Mouse (Mus musculus): Measurements from ENCODE around the gene Fras1.

Gene Fras1

DNA sequence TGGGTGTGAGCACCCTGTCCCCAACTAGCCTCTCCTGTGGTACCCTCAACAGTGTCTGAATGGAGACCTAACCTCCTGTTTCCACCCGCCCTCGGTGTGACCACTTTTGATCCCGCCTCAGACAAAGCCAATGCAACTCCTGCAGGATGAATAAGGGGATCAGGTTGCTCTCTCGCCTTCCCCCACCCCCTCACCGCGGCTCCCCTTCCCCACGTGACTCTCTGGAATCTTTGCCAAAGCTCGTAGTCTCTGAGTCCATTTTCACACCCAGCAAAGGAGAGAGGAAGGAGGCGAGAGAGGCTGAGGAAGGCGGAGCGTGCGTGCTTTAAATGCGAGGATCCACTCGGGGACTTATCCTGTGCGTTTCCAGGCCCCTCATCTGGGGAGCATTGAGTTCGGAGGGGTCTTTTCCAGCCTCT lies at the start of gene Fras1:
Fras1 (plus strand) TSS at position 389 of the 419 bp plus-strand sequence.
- peak; percentile 62 for DNase-seq (ENCODE audit: low read depth, low spot score)

DNA sequence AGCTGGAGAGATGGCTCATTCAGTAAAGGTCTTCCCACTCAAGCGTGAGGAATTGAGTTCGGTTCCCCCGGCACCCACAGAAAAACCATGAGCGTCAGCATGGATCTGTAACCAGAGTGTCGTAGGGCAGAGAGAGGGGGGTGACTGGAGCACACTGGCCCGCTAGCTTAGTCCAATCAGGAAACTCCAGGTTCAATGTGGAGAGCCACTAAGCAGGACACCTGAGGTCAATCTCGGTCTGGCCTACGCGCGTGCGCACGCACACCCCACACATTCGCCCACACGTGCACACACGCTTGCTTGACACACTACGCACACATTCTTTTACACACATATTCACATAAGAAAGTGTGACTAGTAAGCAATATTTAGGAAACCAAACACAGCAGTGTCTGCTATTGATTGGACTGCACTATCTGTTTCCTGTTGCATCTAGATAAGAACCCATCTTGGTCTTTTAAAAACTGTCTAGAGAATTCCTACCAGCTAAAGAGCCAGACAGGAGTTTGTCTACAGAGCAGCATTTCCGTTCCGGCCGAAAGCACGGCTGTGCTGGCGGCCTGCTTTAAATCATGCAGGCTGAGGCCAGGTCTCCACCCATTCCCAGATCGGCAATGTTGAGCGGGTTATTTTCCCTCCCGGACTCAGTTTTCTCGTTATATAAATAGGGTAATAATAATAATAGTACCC lies 42.6 kb upstream of the Fras1 start:
- no peak for DNase-seq (ENCODE audit: low read depth, low spot score)

DNA sequence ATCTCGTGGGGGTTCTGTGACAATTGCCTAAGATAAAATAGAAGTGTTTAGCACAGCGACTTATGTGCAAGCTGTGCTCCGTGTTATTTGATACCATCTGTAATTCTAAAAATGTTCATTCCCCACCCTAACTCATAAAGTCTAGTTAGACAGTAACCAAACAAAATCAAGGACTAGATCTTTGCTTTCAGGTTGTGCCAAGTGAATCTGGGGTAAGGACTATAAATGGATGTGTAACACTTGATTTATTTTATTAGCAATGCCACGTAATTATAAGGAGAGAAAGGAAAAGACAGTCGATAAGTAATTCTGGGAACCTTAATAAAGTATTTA lies 42.1 kb upstream of the Fras1 start:
- no peak for DNase-seq (ENCODE audit: low read depth, low spot score)

DNA sequence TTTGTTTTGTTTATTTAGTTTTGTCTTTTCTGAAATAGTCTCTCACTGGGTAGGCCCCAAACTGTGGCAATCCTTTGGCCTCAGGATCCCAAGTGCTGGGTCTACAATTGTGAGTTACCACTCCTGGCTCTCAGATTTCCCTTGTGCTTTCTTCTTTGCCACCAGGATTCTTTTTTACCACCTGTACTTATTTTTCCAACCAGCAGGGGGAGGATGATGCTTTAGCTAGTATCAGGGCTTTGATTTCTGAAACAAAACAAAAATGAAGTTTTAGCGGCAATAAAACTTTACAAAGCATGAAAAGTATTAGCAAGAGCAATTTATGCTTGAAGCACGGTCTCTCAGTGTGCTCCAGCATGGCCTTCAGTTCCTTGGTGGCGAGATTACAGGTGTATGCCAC lies 39.8 kb upstream of the Fras1 start:
- peak; percentile 30 for DNase-seq (ENCODE audit: low read depth, low spot score)

DNA sequence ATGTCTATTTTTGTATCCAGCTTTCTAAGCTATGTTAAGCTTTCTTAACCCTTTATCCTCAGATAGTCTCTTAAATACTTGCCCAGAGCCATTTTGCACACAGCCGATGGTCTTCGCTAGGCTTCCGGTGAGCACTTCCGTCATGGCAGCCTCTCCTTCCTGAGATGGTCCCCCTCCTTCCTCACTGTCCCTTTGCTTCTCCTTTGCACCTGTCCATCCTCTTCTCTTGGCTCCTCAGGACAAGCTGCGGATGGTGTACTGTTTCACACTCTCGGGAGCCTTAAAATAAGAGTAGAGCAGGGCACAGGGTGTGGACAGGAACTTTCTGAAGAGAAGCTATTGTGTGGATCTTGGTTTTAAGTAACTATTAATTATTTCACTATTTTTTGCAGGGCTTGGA lies 33.2 kb upstream of the Fras1 start:
- no peak for DNase-seq (ENCODE audit: low read depth, low spot score)

DNA sequence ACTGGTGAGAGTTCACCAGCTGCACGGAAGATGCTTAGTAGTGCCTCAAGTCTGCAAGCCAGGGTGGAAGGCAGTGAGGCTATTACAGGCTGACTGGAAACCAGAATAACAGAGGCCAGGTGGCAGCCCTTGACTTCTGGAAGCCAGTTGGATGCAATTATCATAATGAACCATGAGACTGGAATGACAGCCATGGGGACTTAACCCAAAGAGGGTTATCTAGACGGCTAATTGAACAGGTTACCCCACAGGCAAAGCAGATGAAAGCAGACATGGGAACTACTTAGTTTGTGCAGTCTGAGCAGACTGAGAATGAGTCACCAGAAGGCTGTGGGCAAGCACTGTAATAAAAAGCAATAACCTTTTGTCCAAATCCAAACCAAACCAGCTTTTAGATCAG lies 28.8 kb upstream of the Fras1 start:
- DNase-seq (ENCODE audit: low read depth, low spot score): no peak

DNA sequence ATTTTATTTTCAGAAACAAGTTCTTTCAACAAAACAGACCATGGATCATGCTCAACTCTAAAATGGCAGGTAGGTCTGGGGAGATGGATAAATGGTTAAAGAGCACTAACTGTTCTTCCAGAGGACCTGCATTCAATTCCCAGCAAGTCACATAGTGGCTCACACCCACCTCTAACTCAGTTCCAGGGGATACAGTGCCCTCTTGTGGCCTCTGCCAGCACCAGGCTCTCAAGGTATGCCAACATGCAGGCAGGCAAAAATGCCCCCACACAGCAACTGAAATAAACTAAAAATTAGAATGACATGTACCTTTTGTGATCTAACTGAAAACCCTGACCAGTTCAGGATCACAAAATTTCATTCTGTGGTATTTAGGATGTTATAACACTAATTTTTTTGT lies 21.8 kb upstream of the Fras1 start:
- no peak for DNase-seq (ENCODE audit: low read depth, low spot score)

DNA sequence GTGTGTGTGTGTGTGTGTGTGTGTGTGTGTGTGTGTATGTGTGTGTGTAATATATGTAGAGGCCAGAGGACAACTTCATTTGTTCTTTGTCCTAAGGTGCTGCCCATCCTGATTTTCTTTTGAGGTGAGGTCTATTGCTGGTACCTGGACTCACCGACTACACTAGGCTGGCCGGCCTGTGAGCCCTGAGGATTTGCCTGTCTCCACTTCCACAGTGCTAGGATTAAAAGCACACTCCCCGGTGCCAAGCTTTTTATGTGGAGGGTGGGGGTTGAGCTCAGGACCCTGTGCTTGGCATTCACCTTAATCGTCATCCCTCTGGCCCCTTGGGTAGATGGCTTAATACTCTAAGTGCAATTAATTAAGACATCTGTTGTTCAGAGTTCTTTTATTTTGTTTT lies 9.8 kb upstream of the Fras1 start:
- DNase-seq (ENCODE audit: low read depth, low spot score): no peak

DNA sequence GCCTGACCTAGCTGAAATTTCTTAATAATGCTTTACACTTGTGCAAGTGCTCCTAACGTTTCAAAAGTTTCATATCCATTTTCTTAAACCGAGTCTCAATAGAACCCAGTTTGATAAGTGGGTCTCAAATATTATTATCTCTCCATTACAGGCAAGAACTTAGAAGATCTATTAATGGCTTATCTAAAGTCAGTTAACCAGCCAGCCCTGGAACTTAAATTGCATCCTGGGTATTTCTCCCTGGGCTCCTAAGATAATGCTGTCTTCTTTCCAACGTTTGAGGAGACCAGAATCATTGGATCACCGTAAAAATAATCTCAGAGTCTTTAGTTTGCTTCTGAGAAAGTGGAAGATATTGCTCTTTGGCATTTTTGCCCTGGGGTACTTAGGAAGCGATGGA lies 8.2 kb upstream of the Fras1 start:
- no peak for DNase-seq (ENCODE audit: low read depth, low spot score)

DNA sequence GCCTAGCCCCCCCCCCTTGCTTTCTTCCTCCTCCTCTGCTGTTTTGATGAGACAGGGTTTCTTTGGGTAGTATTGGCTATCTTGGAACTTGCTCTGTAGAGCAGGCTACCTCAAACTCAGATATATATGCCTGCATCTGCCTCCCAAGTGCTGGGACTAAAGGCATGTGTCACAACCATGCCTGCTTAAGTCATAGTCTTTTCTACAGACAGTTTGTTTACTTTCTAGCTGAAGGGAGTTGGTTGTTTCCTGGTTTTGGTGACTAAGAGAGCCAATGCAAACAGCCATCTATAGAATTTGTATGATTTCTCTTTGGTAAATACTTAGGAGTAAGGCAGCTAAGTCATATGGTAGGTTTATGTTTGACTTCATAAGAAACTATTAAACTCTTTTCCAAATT lies 6.5 kb upstream of the Fras1 start:
- DNase-seq (ENCODE audit: low read depth, low spot score): no peak

DNA sequence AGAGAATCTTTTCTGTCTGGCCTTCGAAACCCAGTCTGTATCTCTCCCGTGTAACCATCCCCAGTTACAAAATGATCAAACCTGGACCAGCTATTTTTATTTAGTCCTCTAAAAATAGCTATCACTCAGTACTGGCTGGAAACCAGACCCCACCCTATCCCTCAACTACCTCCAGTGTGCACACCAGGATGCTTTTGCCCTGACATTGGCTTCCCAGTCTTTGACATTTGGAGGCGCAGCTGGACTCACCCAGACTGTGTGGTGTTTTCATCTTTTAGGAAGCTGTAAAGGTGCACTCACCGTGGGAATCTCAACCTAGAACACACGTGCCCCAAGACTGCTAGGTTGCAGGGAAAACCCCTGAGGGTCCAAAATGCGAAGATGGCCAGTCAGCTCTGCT lies 649 bp upstream of the Fras1 start:
- DNase-seq (ENCODE audit: low read depth, low spot score): no peak

DNA sequence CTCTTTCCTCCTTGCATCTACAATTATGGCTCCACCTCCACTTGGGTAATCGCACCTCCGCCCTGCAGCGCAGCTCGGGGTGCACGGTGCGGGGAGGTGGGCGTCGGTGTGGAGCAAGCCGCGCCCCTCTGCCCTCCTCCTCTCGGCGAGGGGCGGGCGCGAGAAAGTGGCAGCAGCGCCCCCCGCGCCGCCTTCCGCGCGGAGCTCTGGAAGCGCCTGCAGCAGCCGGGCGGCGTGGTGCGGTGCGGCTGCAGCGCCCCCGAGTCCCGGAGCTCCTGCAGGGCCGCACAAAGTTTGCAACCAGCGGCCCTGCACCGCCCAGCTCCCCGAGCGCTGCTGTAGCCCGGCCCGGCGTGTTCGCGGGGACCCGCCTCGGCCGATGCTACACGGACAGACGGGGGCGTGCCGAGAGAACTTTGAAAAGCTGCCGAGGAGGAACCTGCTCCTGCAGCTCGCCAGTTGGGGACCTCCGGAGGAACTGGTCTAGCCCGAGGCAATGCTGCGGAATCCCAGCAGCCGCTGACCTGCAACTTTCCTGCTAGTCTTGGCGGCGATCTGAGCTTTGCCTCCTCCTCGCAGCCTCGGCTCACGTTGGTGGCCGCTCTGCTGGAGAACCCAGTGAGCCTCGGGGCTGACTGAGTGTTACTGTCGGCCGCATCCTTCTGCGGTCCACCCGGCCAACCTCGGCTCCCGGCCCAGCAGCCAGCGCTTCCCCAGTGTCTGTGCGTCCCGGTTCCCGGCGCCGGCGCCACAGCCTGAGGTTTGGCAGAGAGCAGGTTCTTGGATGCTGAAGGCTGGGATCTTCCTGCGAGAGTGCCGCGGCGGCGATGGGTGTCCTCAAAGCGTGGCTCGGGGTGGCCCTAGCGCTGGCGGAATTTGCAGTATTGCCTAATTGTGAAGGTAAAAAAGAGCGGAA lies 489 bp downstream of the Fras1 start:
- peak; percentile 62 for DNase-seq (ENCODE audit: low read depth, low spot score)

DNA sequence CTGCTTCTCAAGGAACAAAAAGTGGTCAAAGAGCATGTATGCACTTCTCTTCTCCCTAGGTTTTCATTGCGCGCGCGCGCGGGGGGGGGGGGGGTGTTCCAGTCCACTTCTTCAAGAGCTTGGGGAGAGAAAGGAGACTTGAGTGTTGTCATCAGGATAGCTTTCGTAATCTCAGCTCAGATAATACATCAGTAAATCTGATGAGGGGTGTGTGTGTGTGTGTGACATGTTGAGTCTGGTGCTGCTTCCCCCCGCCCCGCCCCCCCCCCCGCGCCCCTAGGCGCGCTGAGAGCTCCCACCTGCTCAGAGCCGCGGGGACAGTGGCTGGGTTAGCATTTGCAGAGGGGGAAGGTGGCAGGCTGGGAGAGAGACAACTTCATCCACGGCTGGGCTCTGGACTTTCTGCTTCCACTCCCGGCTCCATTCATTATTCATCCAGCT lies 1.7 kb downstream of the Fras1 start:
- DNase-seq (ENCODE audit: low read depth, low spot score): peak; percentile 19

DNA sequence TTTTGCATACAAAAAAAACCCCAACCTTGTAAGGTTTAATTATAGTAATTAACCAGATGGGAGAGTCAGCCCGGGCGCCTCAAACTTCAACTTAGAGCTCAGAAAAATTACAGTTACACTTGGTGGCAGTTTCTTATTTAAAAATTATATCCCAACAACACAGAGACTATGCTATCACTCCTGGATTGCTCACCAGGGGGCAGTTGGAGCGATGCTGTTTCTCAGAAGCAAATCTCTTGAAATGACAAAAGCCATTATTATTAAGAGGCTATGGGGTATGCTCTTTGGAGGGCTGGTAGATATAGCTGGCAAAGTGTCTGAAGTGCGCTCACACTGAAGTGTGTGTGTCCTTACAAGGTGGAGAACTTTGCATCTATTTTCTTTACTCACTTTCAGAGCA lies 2.5 kb downstream of the Fras1 start:
- no peak for DNase-seq (ENCODE audit: low read depth, low spot score)

DNA sequence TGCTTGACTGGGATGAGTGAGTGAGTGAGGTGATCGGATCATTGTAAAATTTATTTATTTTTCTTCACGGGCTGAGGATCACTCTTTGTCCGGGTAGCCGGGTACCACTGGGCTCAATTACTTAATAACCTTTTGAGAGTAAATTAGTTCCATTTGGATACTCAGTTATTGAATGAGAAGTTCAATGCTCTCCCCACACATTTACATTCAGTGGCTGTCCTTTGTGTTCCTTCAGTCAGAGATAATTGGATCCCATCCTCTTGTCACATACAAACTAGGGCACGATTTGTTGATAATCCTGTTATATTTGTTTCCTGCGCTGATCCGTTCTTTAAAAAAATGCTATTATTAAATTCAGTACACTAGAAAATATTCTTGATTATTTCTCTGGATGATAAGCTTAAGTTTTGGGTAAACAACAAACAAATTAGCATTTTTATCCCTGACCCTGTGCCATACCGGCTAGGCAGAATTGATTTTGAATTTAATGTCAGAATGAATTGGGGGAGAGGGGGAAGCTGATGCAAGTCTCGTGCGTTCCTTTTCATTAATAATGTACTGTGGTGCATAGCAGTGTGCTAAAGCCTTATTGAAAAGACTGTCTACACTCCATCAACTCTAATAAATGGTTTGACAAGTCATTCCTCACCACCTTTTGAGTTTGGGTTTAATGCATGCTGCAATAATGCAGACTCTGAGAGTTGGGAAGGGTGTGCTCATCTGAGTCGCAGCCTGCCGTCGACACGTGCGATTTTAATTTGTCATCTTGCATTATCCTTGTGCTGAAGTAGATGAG lies 12.6 kb downstream of the Fras1 start:
- DNase-seq (ENCODE audit: low read depth, low spot score): no peak

DNA sequence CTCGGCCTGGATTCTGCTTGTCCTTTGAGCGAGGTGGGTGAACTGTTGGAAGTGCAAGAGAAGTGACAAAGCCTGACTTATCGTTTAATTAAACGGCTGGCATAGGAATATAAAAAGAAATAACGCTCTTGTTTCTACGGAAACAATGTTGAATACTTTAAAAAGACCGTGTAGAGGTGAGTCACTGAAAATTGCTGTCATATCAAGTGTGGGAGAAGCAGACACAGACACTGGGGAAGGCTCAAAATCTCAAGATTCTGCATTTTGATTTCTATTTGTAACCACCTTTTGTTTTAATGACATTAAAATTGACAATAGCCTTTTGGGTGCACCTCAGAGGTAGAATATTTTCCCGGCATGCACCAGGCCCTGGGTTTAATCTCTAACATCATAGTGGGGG lies 14.6 kb downstream of the Fras1 start:
- no peak for DNase-seq (ENCODE audit: low read depth, low spot score)

DNA sequence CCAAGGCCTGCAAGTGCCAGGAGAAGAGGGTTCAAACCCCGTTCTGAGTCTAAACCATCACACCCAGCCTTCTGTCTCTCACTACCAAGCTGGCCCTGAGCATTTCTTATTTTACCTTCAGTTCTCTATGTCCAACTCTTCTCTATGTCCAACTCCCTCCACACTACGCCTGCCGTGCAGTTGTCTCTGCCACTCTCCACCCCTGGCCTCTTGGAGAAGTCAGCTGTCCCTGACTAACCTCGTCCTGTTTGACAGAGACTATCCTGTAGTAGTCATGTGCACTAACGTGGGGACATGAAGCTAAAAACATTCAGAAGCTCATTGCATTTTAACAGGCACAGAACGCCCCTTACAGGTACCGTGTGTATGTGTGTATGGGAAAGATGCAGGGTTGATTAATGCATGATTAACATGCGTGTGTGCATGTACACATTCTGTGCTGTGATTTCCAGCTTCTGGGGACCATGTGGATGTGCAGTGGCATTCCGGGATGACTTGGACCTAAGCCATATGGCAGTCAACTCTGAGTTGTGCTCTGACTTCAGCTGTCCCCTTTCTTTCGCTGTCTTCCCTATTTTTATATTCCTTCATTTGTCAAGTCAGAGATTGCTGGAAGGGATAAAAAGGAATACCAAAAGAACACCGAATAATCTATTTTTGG lies 16.3 kb downstream of the Fras1 start:
- DNase-seq (ENCODE audit: low read depth, low spot score): no peak

DNA sequence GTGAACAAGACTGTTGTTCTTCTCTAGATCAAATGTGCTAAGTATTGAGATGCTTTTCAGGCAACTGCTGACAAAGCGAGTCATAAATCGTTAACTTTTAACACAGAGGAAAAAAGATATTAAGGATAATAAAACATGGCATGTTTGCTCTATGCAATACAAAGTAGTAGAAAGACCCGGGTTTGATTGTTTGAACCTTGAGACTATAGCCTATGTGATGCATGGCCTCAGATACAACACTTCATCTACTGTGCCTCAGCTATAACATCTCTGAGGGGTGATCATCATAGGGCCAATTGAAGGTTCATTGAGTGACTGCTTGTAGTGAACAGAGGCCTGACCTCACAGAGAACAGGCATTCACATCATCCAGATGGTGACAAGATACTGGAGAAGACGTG lies 17.3 kb downstream of the Fras1 start:
- DNase-seq (ENCODE audit: low read depth, low spot score): no peak

DNA sequence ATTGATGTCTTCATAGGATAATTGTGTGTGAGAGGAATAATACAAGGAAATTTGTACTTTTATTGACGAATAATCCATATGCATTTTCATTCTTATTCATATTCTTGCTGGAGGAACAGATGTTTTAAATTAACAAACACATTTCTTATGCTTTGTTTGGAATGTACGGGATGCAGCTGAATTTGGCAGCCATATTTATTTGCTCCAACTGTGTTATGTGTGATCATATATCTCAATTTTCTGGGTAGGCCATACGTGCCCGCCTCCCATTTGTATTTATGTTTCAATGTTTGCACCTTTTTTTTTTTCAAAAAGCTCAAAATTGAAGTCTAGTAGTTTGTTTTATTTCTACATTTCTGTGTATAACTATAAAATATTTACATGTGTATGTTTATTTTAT lies 21.2 kb downstream of the Fras1 start:
- DNase-seq (ENCODE audit: low read depth, low spot score): no peak

DNA sequence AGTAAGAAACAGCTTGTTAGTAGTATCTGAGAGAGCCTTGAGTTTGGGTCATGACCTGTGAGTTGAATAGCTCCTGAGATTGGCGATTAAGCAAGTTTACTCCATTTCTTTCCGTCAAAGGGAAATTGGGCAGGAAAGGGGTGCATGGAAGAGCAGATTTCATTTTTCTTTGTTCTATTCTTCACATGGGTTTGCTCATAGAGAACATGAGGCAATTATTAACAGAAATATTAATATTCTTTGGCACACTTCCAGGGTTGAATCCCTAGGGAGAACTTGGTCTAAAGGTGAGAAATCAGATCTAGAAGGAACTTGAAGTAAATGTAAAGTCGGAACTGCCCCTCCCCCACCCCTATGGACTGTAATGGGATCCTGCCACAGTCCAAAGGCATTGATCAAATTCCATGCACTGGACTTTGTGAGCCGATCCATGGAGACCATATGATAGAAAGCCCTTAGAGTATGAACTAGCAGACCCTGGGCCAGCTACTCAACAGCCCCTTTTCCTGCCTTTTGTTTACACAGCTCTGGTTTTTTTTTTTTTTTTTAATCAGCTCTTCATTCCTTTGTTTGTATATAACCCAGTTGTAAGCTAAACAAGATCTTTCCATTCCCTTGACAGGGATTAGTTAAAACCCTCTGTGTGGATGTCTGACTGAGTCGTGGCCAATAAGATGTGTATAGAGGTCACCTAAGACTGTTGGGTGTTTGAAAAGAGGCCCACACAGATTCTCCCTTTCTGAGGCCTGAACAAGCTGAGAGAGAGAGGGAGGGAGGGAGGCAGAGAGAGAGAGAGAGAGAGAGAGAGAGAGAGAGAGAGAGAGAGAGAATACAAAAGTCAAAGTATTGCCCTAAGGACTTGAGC lies 22.3 kb downstream of the Fras1 start:
- DNase-seq (ENCODE audit: low read depth, low spot score): peak; percentile 16

DNA sequence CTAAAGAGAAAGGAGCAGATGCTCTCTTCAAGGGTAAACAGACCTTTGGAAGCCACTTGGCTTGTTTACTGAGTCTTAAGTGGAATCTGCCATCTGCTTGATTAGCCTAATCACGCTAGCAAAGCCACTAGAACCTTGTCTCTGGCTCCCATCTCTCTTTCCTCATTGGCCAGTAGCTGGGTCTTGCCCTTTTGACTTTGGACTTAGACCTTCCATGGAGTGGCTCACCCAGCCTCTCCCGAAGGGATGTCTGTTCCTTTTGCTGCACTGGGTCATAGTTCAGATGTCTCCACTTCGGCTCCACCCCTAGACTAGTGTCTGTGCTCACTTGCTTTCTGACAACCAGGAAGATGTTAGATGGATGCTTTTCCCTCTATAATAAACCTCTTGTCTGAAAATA lies 28.8 kb downstream of the Fras1 start:
- no peak for DNase-seq (ENCODE audit: low read depth, low spot score)
